Mouse (Mus musculus) CD4-positive, CD25-positive, alpha-beta regulatory T cell, adult 4 months (primary cell): ENCODE measurements around the gene Rasgrp3. TPM values are rescaled to one million over a fixed set of nuclear protein-coding genes. Genes with fewer than 3 reads are reported as not detected.

Experiments used
- ATAC-seq: one replicate; pipeline ENCODE4 v1.8.0; 2017
- polyA plus RNA-seq, 2 experiments: library from polyadenylated mRNA; unstranded; fragments of 100-300 nt; shearing (Covaris generic); gene quantifications; one replicate each; pipeline ENCODE4 v1.2.1; 2017

The Rasgrp3 gene
- polyA plus RNA-seq, 2 experiments from 2014 or later: 0.69 to 3.7 TPM

GRCm38 (mm10) chr17:75544262-75544661 lies 108.6 kb downstream of the Rasgrp3 start:
- no peak for ATAC-seq

GRCm38 (mm10) chr17:75550771-75551413 lies 115.2 kb downstream of the Rasgrp3 start:
- no peak for ATAC-seq

- ATAC-seq: peak; percentile 92
Observed at GRCm38 (mm10) chr17:75551512-75552400, 116.1 kb downstream of the Rasgrp3 start, which contains the start of gene Fam98a. Fam98a (minus strand) TSS chr17:75551946.

- no peak for ATAC-seq
Observed at GRCm38 (mm10) chr17:75557031-75557430, 121.3 kb downstream of the Rasgrp3 start.

GRCm38 (mm10) chr17:75558041-75558440 lies 122.3 kb downstream of the Rasgrp3 start:
- no peak for ATAC-seq

GRCm38 (mm10) chr17:75575608-75576007 lies 139.9 kb downstream of the Rasgrp3 start:
- ATAC-seq: no peak

Other genes with a start within 250 kb of the Rasgrp3 start
- gene Fam98a, start 116.0 kb downstream of the Rasgrp3 start, polyA plus RNA-seq: 10 to 100 TPM; 14.8 to 15.1 TPM